Mouse (Mus musculus): Measurements from ENCODE around the gene Zfp398. TPM values are rescaled to one million over a fixed set of nuclear protein-coding genes. Genes with fewer than 3 reads are reported as not detected.

The Zfp398 gene
- polyA plus RNA-seq, 1 experiment from 2014 or later: 6.4 TPM

MicroRNAs within 50 kb of the gene (microRNA counts, 519-probe panel; counts per million panel counts)
- microRNA mmu-miR-704: not detected

Small RNAs within 50 kb of the gene (microRNA-seq; reads per million reads assigned to microRNA genes)
- not detected for gene Mir704 (ENCODE audit: borderline number of aligned reads)

Other genes starting within 250 kb of the Zfp398 start
- 177 and 206 TPM in 2 replicates for gene Ezh2, start 240.3 kb upstream of the Zfp398 start, polyA plus RNA-seq (2014; fragmentation: Nextera tagmentation; extraction: Ambion mirVana)
- gene Pdia4, start 22.2 kb upstream of the Zfp398 start, polyA plus RNA-seq (2014; fragmentation: Nextera tagmentation; extraction: Ambion mirVana): 324 and 338 TPM in 2 replicates
- 5.5 and 5.9 TPM in 2 replicates for gene Zfp786, start 4.8 kb upstream of the Zfp398 start, polyA plus RNA-seq (2014; fragmentation: Nextera tagmentation; extraction: Ambion mirVana)
- 12.2 and 12.3 TPM in 2 replicates for gene Zfp282, start 41.5 kb downstream of the Zfp398 start, polyA plus RNA-seq (2014; fragmentation: Nextera tagmentation; extraction: Ambion mirVana)
- 13.6 and 14.0 TPM in 2 replicates for gene Zfp212, start 84.8 kb downstream of the Zfp398 start, polyA plus RNA-seq (2014; fragmentation: Nextera tagmentation; extraction: Ambion mirVana)
- gene Zfp956, start 117.7 kb downstream of the Zfp398 start, polyA plus RNA-seq (2014; fragmentation: Nextera tagmentation; extraction: Ambion mirVana): 7.2 and 8.0 TPM in 2 replicates
- gene Zfp777, start 213.2 kb downstream of the Zfp398 start, polyA plus RNA-seq (2014; fragmentation: Nextera tagmentation; extraction: Ambion mirVana): 7.7 and 7.8 TPM in 2 replicates

All from embryonic facial prominence, embryonic 11.5 days (tissue).